Mouse (Mus musculus) regulatory T cell (primary cell): ENCODE data around the gene Nelfe.
"Not testable (repeated sequence)": the region's sequence is repeated elsewhere in the genome, so short reads cannot be mapped to it uniquely, and the experiment has no call there.

ENCODE experiments used
- in situ Hi-C: fragments of 300-600 bp; cut with MboI, MseI; formaldehyde crosslinking; loops from one replicate; pipeline ENCODE4 v1.15.1; 2025; ENCODE audit warnings: high pct_unique_total_duplicates

Nelfe gene

GRCm38 (mm10) chr17:34849722-34850516 lies at the start of gene Nelfe, which contains the start of gene Skiv2l:
Gene Nelfe, plus strand, starts transcription at chr17:34850391.
Gene Skiv2l, minus strand, starts transcription at chr17:34850210.
- in situ Hi-C loops = loop anchor here (25.0 kb wide), 1 partner anchor 813 kb away; the partner anchor contains the start of genes Col11a2, H2-Ke6, Rxrb and Slc39a7

GRCm38 (mm10) chr17:34800781-34801305 lies 49.3 kb upstream of the Nelfe start:
- in situ Hi-C loops = not testable (repeated sequence)

DNA sequence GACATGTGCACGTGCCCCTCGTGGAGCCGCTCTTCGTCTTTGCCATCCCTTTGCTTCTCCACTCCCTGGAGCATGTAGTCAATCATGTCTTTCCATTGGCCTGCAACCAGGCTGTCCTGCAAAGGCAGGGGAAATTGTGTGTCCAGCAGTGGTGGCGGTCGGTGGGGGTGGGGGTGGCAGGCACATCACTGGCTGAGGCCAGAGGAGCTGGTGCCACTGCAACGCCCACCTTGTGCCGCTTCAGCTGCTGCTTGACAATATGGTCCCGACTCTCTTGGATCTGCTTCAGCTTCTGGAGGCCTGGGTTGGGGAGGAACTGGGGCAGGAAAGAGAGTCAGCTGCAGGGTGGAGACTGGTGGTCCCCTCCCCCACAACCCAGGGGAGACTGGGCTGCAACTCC lies 47.4 kb upstream of the Nelfe start:
- in situ Hi-C loops = not testable (repeated sequence)

- in situ Hi-C loops = not testable (repeated sequence)
Observed at GRCm38 (mm10) chr17:34803367-34803766, 46.8 kb upstream of the Nelfe start.

- in situ Hi-C loops = not testable (repeated sequence)
Observed at GRCm38 (mm10) chr17:34804301-34804700, 45.9 kb upstream of the Nelfe start, which contains the start of gene Cyp21a1. Gene Cyp21a1, minus strand, starts transcription at chr17:34804561.

- in situ Hi-C loops = no loop called here
Observed at GRCm38 (mm10) chr17:34804871-34805562, 45.2 kb upstream of the Nelfe start.

DNA sequence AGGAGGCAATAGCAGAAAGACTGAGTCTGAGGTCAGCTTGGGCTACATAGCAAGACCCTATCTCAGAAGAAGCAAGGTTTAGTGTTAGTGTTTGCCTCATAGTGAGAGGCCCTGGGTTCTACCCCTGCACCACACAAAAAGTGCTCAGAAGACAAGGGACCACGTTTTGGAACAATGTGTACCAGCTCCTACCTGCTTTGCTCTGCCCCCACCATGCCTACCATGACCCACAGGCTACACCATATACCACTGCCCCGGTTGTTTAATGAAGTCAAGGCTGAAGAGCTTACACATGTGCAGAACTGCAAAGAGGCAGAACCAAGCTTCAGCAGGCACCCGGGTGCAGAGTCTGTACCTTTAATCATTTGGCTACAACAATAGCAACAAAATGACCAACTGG lies 43.0 kb upstream of the Nelfe start:
- in situ Hi-C loops = no loop called here

DNA sequence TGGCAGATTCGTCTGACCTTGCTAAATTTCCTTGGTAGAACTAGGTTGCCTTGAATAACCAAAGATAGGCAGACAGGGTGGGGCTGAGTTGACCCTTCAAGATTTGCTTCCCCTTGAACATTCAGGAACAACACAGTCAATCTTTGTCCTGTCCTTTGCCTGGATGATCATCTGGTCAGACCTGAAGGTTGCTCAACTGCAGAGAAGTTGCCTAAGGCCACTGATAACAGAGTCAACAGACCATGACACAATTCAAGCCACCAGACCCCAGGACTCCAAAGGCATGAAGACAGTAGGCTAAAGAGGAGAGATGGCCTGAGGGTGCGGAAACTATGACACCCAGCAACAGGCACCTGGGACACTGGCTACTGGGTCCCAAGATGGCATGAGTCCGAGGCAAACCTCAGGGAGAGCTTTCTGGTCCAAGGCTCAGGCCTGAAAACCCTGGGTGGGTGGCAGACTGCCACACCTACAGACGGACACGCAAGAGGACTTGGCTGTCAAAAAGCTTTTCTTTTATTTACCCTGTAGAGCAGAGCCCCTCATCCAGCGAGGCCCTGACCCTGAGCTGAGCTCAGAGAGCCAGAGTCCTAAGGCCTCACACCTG lies 41.5 kb upstream of the Nelfe start:
- in situ Hi-C loops = no loop called here

DNA sequence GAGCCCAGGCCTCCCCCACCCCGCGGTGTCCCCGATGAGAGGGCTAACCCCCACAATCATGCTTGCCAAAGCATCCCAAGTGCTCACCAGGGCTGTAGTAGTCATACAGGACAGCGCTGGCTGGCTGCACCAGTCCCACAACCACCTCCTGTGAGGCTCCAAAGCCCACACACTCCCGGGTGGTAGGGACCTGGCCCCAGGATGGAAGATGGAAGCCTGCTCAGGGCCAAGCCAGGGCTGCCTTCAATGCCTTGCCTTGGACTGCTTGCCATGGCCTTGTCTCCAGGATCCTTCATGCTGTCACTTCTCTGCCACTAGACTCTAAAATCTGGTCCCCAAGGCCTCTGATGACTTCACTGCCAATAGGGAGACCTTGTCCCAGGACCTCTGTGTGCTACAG lies 39.8 kb upstream of the Nelfe start:
- in situ Hi-C loops = loop anchor here (5.0 kb wide), 1 partner anchor 78 kb away; no protein-coding TSS in a partner anchor

- in situ Hi-C loops = loop anchor here (5.0 kb wide), 1 partner anchor 79 kb away; no protein-coding TSS in a partner anchor
Observed at GRCm38 (mm10) chr17:34810811-34811210, 39.4 kb upstream of the Nelfe start.

DNA sequence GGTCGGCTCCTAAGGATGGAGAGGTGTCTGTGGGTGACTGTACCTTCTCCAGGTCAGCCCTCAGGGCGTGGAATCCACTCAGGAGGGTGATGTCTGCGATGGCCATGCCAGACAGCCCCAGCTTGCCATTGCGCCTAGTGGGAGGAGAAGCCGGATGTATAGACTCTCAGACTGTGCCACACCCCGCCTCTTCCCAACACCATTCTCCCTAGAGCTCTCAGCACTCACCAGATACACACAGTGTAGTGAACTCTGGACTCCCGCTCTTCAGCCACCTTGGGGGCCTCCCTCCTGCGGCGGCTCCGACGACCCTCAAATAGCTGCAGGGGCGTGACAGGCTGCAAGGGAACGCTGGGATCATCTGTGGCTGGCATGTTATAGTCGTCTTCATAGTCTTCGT lies 38.9 kb upstream of the Nelfe start:
- in situ Hi-C loops = loop anchor here (5.0 kb wide), 1 partner anchor 79 kb away; no protein-coding TSS in a partner anchor

DNA sequence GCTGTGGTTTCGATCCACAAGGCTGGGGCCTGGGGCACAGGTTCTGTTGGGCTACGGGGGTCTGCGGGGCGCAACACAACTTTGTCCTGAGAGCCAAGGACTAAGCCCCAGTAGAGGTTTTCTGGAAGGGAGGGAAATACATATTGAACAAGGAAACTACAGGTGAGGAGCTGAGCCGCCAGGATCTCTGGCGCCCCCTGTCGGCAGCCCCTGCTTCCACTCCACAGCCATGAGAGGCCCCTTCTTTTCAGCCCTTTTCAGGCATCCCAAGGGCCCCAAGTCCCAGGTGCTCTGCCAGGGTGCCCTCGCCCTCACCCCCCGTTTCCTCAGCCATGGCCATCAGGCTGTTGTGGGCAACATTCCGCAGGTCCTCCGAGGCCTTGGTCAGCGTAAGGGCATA lies 36.4 kb upstream of the Nelfe start:
- in situ Hi-C loops = loop anchor here (5.0 kb wide), 1 partner anchor 81 kb away; no protein-coding TSS in a partner anchor

- in situ Hi-C loops = loop anchor here (5.0 kb wide), 1 partner anchor 83 kb away; no protein-coding TSS in a partner anchor
Observed at GRCm38 (mm10) chr17:34814818-34815370, 35.3 kb upstream of the Nelfe start.

GRCm38 (mm10) chr17:34830776-34831175 lies 19.4 kb upstream of the Nelfe start:
- in situ Hi-C loops = loop anchor here (25.0 kb wide), 1 partner anchor 793 kb away; the partner anchor contains the start of genes Col11a2, H2-Ke6, Rxrb and Slc39a7

DNA sequence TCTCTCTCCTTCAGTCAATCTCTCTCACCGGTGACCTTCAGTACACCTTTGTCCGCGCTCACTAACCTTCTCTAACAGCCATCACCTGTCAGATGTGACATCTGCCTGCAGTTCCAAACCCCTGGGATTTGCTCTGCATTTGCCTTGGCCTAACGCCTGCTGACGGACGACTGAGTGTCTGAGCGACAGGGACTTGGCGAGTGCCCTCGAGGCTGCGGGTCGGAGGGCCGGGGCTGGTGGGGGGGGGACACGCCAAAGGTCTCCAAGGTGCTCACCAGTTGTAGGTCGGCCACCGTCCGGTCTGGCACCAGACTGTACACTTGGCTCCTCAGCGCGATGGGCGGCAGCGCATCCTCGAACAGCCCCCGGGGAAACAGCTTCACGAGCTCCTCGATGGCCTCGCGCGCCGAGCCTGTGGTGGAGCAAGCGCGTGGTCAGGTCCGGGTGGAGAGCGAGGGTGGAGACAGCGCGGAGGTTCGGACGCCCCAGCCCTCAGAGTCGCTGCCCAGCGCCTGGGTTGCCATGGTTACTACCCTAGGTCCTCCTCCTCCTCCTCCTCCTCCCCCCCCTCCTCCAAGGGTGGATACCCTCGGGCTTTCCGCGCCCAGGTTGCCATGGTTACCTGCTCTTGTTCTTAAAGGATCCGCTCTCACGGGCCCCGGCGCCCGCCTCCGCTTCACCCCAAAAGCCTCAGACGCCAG lies 13.9 kb upstream of the Nelfe start:
- in situ Hi-C loops = loop anchor here (25.0 kb wide), 1 partner anchor 799 kb away; the partner anchor contains the start of genes Col11a2, H2-Ke6, Rxrb and Slc39a7

- in situ Hi-C loops = loop anchor here (25.0 kb wide), 1 partner anchor 800 kb away; the partner anchor contains the start of genes Col11a2, H2-Ke6, Rxrb and Slc39a7
Observed at GRCm38 (mm10) chr17:34836856-34837221, 13.4 kb upstream of the Nelfe start, which contains the start of the genes Stk19 and Dxo. Gene Stk19, minus strand, starts transcription at chr17:34836945. Gene Dxo, plus strand, starts transcription at chr17:34837019.

DNA sequence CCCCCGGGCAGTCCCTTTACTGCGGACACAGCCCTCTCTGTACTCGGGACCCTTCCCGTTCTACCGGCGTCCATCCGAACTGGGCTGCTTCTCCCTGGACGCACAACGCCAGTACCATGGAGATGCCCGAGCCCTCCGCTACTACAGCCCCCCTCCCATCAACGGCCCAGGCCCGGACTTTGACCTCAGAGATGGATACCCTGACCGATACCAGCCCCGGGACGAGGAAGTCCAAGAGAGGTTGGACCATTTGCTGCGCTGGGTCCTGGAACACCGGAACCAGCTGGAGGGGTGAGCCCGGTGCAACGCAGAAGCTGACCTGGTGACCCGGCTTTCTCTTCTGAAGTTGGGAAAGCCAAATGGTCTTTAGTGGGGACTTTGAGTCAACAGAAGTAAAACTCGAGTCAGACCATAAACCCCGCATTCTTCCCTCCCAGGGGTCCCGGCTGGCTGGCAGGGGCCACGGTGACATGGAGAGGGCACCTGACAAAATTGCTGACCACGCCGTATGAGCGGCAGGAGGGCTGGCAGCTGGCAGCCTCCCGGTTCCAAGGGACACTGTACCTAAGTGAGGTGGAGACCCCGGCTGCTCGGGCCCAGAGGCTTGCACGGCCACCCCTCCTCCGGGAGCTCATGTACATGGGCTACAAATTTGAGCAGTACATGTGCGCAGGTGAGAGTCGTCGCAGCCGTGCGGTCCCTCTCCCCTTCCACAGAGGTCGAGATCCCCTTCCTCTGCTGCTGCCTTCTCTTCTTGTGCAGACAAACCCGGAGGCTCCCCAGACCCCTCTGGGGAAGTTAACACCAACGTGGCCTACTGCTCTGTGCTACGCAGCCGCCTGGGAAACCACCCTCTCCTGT lies 12.5 kb upstream of the Nelfe start:
- in situ Hi-C loops = loop anchor here (25.0 kb wide), 1 partner anchor 800 kb away; the partner anchor contains the start of genes Col11a2, H2-Ke6, Rxrb and Slc39a7

- in situ Hi-C loops = loop anchor here (25.0 kb wide), 1 partner anchor 801 kb away; the partner anchor contains the start of genes Col11a2, H2-Ke6, Rxrb and Slc39a7
Observed at GRCm38 (mm10) chr17:34838785-34839184, 11.4 kb upstream of the Nelfe start.

- in situ Hi-C loops = loop anchor here (25.0 kb wide), 1 partner anchor 804 kb away; the partner anchor contains the start of genes Col11a2, H2-Ke6, Rxrb and Slc39a7
Observed at GRCm38 (mm10) chr17:34840736-34841307, 9.4 kb upstream of the Nelfe start.
